Mouse (Mus musculus) left cerebral cortex, postnatal 10 days (tissue): ENCODE results near the gene Prkcq. TPM values are rescaled to one million over a fixed set of nuclear protein-coding genes. Genes with fewer than 3 reads are reported as not detected.

ENCODE experiments used
- DNase-seq, 2 experiments: peaks; one replicate each; pipeline ENCODE4 v3.0.0; 2021 to 2022; ENCODE audit warnings: low spot score in 2 of 2, mixed read lengths in 1 of 2; ENCODE audit errors: extremely low spot score in 1 of 2
- intact Hi-C: fragments of 180-260 bp; cut with DNase I; formaldehyde crosslinking; loops from one replicate; pipeline ENCODE4 v1.15.1; 2025
- total RNA-seq, 2 experiments: library from RNA; stranded (reverse); gene quantifications; 2 replicates each; pipeline ENCODE4 v1.2.3; 2021

The Prkcq gene
- total RNA-seq = 1 to 10 TPM; 8.4 to 9.5 TPM

DNA sequence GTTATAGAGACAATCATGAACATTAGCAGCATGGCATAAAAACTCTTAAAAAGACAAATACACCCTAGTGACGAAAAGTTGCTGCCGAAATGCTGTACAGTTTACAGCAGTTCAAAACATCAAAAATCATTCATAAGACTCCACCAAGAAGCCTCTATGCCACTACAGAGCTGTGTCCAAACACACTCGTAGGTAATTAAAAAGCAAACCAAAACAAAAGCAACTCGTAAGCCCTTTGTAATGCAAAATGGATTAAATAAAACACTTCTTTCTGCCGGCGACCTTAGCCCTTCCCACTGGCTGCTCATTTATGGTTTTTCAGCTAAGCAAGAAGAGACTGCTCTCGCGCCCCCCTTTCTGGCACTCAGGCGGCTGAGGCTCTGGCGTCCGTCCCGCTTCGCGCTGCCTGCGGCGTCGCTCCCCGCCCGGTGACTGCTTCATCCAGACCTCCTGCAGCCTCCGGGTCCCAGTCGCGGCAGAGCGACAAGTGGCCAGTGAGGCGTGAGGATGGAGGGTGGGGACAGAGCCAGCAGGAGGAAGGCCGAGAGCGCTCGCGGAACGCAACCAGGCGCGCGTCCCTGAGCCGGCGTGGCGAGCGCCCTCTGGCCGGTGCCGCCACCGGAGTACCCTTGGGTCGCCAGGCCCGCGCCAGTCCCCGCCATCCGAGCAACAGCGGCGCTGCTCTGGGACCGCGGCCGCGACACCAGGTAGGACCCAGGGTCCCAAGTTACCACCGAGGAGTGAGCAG is at the start of gene Prkcq:
Prkcq (plus strand) TSS at position 355 of the 748 bp plus-strand sequence.
- peak; percentile 27 to 65 for DNase-seq
- intact Hi-C loops = no loop called here

DNA sequence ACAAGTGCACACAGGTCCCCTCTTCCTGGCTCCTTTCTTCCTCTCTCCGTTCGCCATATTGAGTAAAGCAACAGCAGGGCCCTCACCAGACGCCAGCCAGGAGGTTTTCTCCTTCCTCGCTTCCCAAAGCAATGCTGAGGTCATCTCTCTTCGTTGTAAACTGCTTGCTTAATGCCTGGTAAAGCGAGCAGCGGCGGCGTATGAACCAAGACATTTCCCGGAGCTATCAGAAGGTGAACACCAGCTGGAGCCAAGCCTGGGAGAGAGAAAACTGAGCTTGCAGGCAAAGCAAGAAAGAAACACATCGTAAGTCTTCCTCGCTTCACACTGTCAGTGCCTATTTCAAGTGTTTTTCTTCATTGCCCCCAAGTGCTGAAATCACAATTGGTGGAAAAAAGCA is 41.0 kb upstream of the Prkcq start:
- intact Hi-C loops = no loop called here
- no peak for DNase-seq

DNA sequence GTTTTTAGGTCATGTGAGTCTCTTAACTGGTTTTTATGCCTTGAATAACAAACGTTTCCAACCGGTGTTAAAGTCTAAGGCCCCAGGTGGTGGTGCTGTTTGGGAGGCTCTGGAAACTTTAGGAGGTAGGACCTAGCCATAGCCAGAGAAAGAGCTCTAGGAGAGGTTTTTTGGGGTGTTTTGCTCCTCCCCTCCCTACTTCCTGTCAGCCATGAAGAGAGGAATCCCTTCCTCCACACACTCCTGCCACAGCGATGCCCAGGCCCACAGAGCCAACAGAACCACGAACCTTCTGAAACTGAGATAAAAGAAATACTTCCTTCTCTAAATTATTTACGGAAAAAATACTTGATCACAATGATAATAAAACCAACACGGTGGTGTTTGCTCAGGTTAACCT is 36.2 kb upstream of the Prkcq start:
- no peak for DNase-seq
- intact Hi-C loops = no loop called here

GRCm38 (mm10) chr2:11138076-11138475 is 33.8 kb upstream of the Prkcq start:
- no peak for DNase-seq
- intact Hi-C loops = no loop called here

GRCm38 (mm10) chr2:11139518-11140152 is 32.3 kb upstream of the Prkcq start:
- DNase-seq = no peak
- intact Hi-C loops = no loop called here

DNA sequence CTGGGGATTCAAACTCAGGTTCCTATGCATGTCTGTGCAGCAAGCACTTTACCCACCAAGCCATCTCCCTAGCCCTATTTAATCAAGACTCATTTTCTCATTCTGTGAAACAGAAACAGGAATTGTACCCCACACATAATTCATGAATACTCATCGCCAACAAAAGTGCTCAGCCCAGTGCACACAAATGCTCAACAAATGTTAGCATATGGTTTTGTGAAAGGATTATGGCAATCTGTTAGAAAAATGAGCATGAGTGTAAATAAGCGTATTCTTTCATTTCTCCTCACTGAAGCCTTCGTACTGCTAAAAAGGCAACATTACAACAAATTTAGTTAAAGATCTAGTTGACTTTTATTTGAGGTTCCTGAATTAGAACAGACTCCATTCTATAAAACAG is 31.5 kb upstream of the Prkcq start:
- DNase-seq = no peak

GRCm38 (mm10) chr2:11149091-11149490 is 22.8 kb upstream of the Prkcq start:
- DNase-seq = no peak
- intact Hi-C loops = no loop called here

More for the DNA sequence above, 31.5 kb upstream of the Prkcq start:
- intact Hi-C loops = no loop called here

GRCm38 (mm10) chr2:11150975-11151374 is 20.9 kb upstream of the Prkcq start:
- no peak for DNase-seq
- intact Hi-C loops = no loop called here

DNA sequence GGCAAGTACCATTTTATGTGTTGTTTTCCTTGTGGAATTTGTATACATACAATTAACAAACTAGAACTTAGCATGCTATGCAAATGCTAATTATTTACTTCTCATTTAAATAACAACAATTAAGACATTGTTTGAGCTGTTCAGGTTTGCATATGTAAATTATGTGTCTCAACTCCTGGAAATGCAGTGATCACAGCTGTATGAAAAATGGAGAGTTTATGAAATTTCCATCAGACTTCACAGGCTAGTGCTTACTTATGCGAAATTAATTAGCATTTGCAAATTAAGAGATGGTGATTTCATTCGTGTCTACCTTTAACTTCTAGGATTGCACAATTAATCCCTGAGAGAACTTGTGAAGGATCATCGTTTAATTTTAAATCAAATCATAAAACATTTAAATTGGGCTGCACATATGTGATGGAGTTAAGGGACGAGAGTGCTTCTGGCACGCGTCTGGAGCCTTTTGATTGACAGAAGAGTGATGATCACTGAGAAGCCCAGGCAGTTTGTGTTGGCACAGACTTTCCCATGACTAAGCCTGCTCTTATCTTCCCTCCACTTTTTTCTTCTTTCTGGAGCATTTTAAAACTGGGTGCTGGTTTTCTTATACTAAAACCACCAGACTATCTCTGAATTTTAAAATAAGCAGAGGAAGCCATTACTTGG is 20.1 kb upstream of the Prkcq start:
- no peak for DNase-seq
- intact Hi-C loops = no loop called here

GRCm38 (mm10) chr2:11159641-11160040 is 12.3 kb upstream of the Prkcq start:
- DNase-seq = no peak
- intact Hi-C loops = no loop called here

GRCm38 (mm10) chr2:11160696-11161095 is 11.2 kb upstream of the Prkcq start:
- intact Hi-C loops = no loop called here
- no peak for DNase-seq

GRCm38 (mm10) chr2:11161336-11161735 is 10.6 kb upstream of the Prkcq start:
- no peak for DNase-seq
- intact Hi-C loops = no loop called here

GRCm38 (mm10) chr2:11162701-11163100 is 9.2 kb upstream of the Prkcq start:
- DNase-seq = no peak
- intact Hi-C loops = no loop called here

GRCm38 (mm10) chr2:11164170-11164569 is 7.7 kb upstream of the Prkcq start:
- no peak for DNase-seq
- intact Hi-C loops = no loop called here

DNA sequence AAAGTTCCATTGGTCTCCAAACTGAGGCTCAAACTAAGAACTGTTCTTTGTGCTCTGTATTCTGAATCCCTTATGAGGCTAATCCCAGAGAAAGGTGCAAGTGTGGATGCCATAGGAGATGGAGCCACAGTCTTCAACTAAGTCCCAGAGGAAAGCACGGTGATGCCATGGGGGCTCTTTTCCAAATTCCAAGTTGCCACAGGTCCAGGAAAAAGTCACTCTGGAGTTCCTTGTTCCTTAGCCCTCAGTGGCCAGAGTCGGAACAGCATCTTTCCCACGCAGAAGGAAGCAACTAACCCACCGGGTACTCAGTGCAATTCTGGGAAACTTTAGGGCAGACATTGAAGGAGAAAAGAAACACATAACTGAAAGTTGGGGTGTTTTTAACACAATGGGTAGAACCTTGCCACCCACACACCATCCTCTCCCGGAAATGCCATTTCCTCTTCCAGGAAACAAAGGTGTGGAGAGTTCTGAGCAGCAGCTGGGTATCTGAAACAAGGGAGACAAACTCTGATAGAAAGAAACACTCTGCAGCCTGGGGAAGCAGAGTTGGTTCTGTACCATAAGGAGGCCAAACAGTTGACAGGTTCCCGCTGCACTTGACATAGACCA is 2.1 kb upstream of the Prkcq start:
- intact Hi-C loops = no loop called here

DNA sequence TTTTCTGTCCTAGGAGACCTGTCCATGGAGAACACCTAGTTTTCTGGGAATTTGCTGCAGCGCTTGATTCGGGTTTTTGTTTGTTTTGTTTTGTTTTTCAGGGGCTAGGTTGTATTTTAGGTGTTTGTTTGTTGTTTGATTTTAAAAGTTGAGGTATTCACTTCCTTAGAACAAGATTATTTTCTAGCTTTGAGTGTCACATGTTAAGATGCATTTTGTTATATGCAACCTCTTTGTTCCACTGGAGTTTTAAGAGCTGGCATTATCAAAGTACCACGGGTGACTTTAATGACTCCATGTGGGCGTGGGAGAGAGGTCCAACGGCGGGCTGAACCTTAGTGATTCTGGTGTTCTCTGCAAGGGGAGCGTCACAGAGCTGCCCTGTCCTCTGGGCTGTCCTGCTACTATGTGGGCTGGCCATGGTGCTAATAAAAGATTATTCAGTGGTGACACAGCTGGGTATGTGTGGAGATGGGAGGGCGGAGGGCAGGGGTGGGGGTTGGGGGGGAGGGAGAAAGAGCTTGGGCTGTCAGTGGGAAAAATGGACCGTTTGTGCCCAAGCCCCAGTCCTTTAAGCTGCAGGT is 1.0 kb downstream of the Prkcq start:
- intact Hi-C loops = no loop called here

More for the DNA sequence above, 2.1 kb upstream of the Prkcq start:
- no peak for DNase-seq

GRCm38 (mm10) chr2:11173521-11173920 is 1.6 kb downstream of the Prkcq start:
- no peak for DNase-seq
- intact Hi-C loops = no loop called here

More for the DNA sequence above, 1.0 kb downstream of the Prkcq start:
- peak in 1 of 2 experiments; percentile 31 for DNase-seq

DNA sequence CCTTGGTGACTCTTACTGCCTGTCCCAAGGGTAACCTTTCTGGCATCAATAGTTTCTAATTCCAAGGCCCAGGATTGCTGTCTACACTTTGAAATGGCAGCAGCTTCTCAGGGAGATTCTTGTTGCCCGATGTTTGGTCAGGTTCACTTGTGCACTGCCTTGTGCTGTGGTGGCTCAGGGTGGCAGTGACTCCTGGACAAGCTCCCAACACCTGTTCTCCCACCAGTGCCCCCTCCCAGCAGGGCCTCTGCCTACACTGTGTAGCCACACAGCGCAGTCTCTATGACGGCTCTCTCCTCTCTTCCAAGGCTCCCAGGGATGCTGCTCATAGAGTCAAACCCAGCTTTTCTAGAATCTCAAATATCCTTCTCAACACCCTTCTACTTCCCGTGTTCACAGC is 2.2 kb downstream of the Prkcq start:
- DNase-seq = no peak
- intact Hi-C loops = no loop called here

- intact Hi-C loops = no loop called here
- DNase-seq = no peak
Measured at GRCm38 (mm10) chr2:11177880-11178279, 6.0 kb downstream of the Prkcq start.
